Mouse (Mus musculus): ENCODE data around the gene Braf. TPM values are rescaled to one million over a fixed set of nuclear protein-coding genes. Genes with fewer than 3 reads are reported as not detected.
"Not testable (repeated sequence)": the region's sequence is repeated elsewhere in the genome, so short reads cannot be mapped to it uniquely, and the experiment has no call there.

Braf gene
- 32.8 TPM in 2 replicates for polyA plus RNA-seq (2014; fragmentation: Nextera tagmentation; extraction: Ambion mirVana)

- Histone ChIP-seq H3K27ac (ENCODE audit: low read depth, low read length) (peak within 1 kb of the TSS; percentile 98), H3K9me3 (ENCODE audit: control insufficient read depth, low read length) (no peaks in the 10 kb centered on the region), H3K27me3 (ENCODE audit: control insufficient read depth, insufficient read depth, low read length) (no peaks in the 10 kb centered on the region), H3K4me3 (ENCODE audit: low read depth, low read length) (peak within 1 kb of the TSS; percentile 95), H3K36me3 (ENCODE audit: control insufficient read depth, insufficient read depth, low read length) (no peaks in the 10 kb centered on the region), H3K4me1 (ENCODE audit: control insufficient read depth, insufficient read depth, low read length) (peaks cover 23% of the 10 kb centered on the region), H3K9ac (replicated peaks; ENCODE audit: low read depth, low read length) (peak within 1 kb of the TSS; percentile 96), H3K4me2 (ENCODE audit: low read depth, low read length) (peak within 1 kb of the TSS; percentile 85)
- ATAC-seq (ENCODE audit: low read depth) = peak; percentile 93
- under 1% methylated on average over 66 of the region's 101 CpGs for WGBS
Measured at GRCm38 (mm10) chr6:39724866-39725711, at the start of gene Braf. Braf (minus strand) TSS chr6:39725463.

GRCm38 (mm10) chr6:39775029-39775428, 49.8 kb upstream of the Braf start:
- ATAC-seq (ENCODE audit: low read depth) = no peak
- H3K27me3 ChIP-seq (ENCODE audit: control insufficient read depth, insufficient read depth, low read length) = no peaks in the 10 kb centered on the region
- no peaks in the 10 kb centered on the region for H3K9me3 ChIP-seq (ENCODE audit: control insufficient read depth, low read length)
- no peak overlapping the region for H3K9ac ChIP-seq (replicated peaks; ENCODE audit: low read depth, low read length)
- no peak overlapping the region for H3K4me3 ChIP-seq (ENCODE audit: low read depth, low read length)
- no peak overlapping the region for H3K4me2 ChIP-seq (ENCODE audit: low read depth, low read length)
- no peak overlapping the region for H3K27ac ChIP-seq (ENCODE audit: low read depth, low read length)
- no peaks in the 10 kb centered on the region for H3K36me3 ChIP-seq (ENCODE audit: control insufficient read depth, insufficient read depth, low read length)
- H3K4me1 ChIP-seq (ENCODE audit: control insufficient read depth, insufficient read depth, low read length) = no peaks in the 10 kb centered on the region
- WGBS = 93% methylated on average over 9 of the region's 9 CpGs

GRCm38 (mm10) chr6:39757229-39757628, 32.0 kb upstream of the Braf start:
- no peak for ATAC-seq (ENCODE audit: low read depth)
- H3K36me3 ChIP-seq (ENCODE audit: control insufficient read depth, insufficient read depth, low read length) = no peaks in the 10 kb centered on the region
- WGBS = 41% methylated on average over 2 of the region's 2 CpGs
- no peaks in the 10 kb centered on the region for H3K27me3 ChIP-seq (ENCODE audit: control insufficient read depth, insufficient read depth, low read length)
- no peak overlapping the region for H3K9ac ChIP-seq (replicated peaks; ENCODE audit: low read depth, low read length)
- H3K9me3 ChIP-seq (ENCODE audit: control insufficient read depth, low read length) = no peaks in the 10 kb centered on the region
- H3K4me3 ChIP-seq (ENCODE audit: low read depth, low read length) = no peak overlapping the region
- H3K4me1 ChIP-seq (ENCODE audit: control insufficient read depth, insufficient read depth, low read length) = no peaks in the 10 kb centered on the region
- no peak overlapping the region for H3K27ac ChIP-seq (ENCODE audit: low read depth, low read length)
- H3K4me2 ChIP-seq (ENCODE audit: low read depth, low read length) = no peak overlapping the region

GRCm38 (mm10) chr6:39749881-39750280, 24.6 kb upstream of the Braf start:
- Histone ChIP-seq H3K4me2 (ENCODE audit: low read depth, low read length) (no peak overlapping the region), H3K9ac (replicated peaks; ENCODE audit: low read depth, low read length) (no peak overlapping the region), H3K4me1 (ENCODE audit: control insufficient read depth, insufficient read depth, low read length) (no peaks in the 10 kb centered on the region), H3K36me3 (ENCODE audit: control insufficient read depth, insufficient read depth, low read length) (no peaks in the 10 kb centered on the region), H3K27ac (ENCODE audit: low read depth, low read length) (no peak overlapping the region), H3K9me3 (ENCODE audit: control insufficient read depth, low read length) (no peaks in the 10 kb centered on the region), H3K27me3 (ENCODE audit: control insufficient read depth, insufficient read depth, low read length) (no peaks in the 10 kb centered on the region), H3K4me3 (ENCODE audit: low read depth, low read length) (no peak overlapping the region)
- WGBS = 13% methylated on average over 6 of the region's 6 CpGs
- no peak for ATAC-seq (ENCODE audit: low read depth)

- peak overlapping the region; percentile 36; the same call in 1 of the 2 replicates for H3K27ac ChIP-seq (ENCODE audit: low read depth, low read length)
- H3K4me1 ChIP-seq (ENCODE audit: control insufficient read depth, insufficient read depth, low read length) = no peaks in the 10 kb centered on the region
- WGBS = 0% methylated on average over 1 of the region's 1 CpGs
- H3K9ac ChIP-seq (replicated peaks; ENCODE audit: low read depth, low read length) = no peak overlapping the region
- no peaks in the 10 kb centered on the region for H3K27me3 ChIP-seq (ENCODE audit: control insufficient read depth, insufficient read depth, low read length)
- no peaks in the 10 kb centered on the region for H3K9me3 ChIP-seq (ENCODE audit: control insufficient read depth, low read length)
- no peak for ATAC-seq (ENCODE audit: low read depth)
- H3K4me2 ChIP-seq (ENCODE audit: low read depth, low read length) = no peak overlapping the region
- H3K36me3 ChIP-seq (ENCODE audit: control insufficient read depth, insufficient read depth, low read length) = no peaks in the 10 kb centered on the region
- H3K4me3 ChIP-seq (ENCODE audit: low read depth, low read length) = no peak overlapping the region
Measured at GRCm38 (mm10) chr6:39747094-39747493, 21.8 kb upstream of the Braf start.

GRCm38 (mm10) chr6:39745456-39745855, 20.2 kb upstream of the Braf start:
- ATAC-seq (ENCODE audit: low read depth) = no peak
- Histone ChIP-seq H3K9ac (replicated peaks; ENCODE audit: low read depth, low read length) (no peak overlapping the region), H3K27ac (ENCODE audit: low read depth, low read length) (no peak overlapping the region), H3K4me2 (ENCODE audit: low read depth, low read length) (no peak overlapping the region), H3K9me3 (ENCODE audit: control insufficient read depth, low read length) (no peaks in the 10 kb centered on the region), H3K27me3 (ENCODE audit: control insufficient read depth, insufficient read depth, low read length) (no peaks in the 10 kb centered on the region), H3K4me1 (ENCODE audit: control insufficient read depth, insufficient read depth, low read length) (no peaks in the 10 kb centered on the region), H3K4me3 (ENCODE audit: low read depth, low read length) (no peak overlapping the region), H3K36me3 (ENCODE audit: control insufficient read depth, insufficient read depth, low read length) (no peaks in the 10 kb centered on the region)
- WGBS = 80% methylated on average over 1 of the region's 1 CpGs

GRCm38 (mm10) chr6:39739698-39740097, 14.4 kb upstream of the Braf start:
- not testable (repeated sequence) for H3K27ac ChIP-seq (ENCODE audit: low read depth, low read length); H3K9ac ChIP-seq (replicated peaks; ENCODE audit: low read depth, low read length); H3K36me3 ChIP-seq (ENCODE audit: control insufficient read depth, insufficient read depth, low read length); H3K4me2 ChIP-seq (ENCODE audit: low read depth, low read length); H3K27me3 ChIP-seq (ENCODE audit: control insufficient read depth, insufficient read depth, low read length); ATAC-seq (ENCODE audit: low read depth); H3K9me3 ChIP-seq (ENCODE audit: control insufficient read depth, low read length); H3K4me3 ChIP-seq (ENCODE audit: low read depth, low read length); H3K4me1 ChIP-seq (ENCODE audit: control insufficient read depth, insufficient read depth, low read length)
- WGBS = 76% methylated on average over 9 of the region's 9 CpGs

GRCm38 (mm10) chr6:39728095-39728494, 2.8 kb upstream of the Braf start:
- Histone ChIP-seq H3K9me3 (ENCODE audit: control insufficient read depth, low read length) (no peaks in the 10 kb centered on the region), H3K4me3 (ENCODE audit: low read depth, low read length) (no peak overlapping the region), H3K36me3 (ENCODE audit: control insufficient read depth, insufficient read depth, low read length) (no peaks in the 10 kb centered on the region), H3K9ac (replicated peaks; ENCODE audit: low read depth, low read length) (no peak overlapping the region), H3K27me3 (ENCODE audit: control insufficient read depth, insufficient read depth, low read length) (no peaks in the 10 kb centered on the region), H3K4me2 (ENCODE audit: low read depth, low read length) (no peak overlapping the region), H3K27ac (ENCODE audit: low read depth, low read length) (no peak overlapping the region), H3K4me1 (ENCODE audit: control insufficient read depth, insufficient read depth, low read length) (peaks cover 11% of the 10 kb centered on the region)
- 89% methylated on average over 5 of the region's 5 CpGs for WGBS
- ATAC-seq (ENCODE audit: low read depth) = no peak

GRCm38 (mm10) chr6:39726149-39726548, 886 bp upstream of the Braf start:
- Histone ChIP-seq H3K27ac (ENCODE audit: low read depth, low read length) (no peak overlapping the region), H3K36me3 (ENCODE audit: control insufficient read depth, insufficient read depth, low read length) (no peaks in the 10 kb centered on the region), H3K4me3 (ENCODE audit: low read depth, low read length) (no peak overlapping the region), H3K9me3 (ENCODE audit: control insufficient read depth, low read length) (no peaks in the 10 kb centered on the region), H3K4me1 (ENCODE audit: control insufficient read depth, insufficient read depth, low read length) (peaks cover 21% of the 10 kb centered on the region), H3K27me3 (ENCODE audit: control insufficient read depth, insufficient read depth, low read length) (no peaks in the 10 kb centered on the region), H3K4me2 (ENCODE audit: low read depth, low read length) (no peak overlapping the region), H3K9ac (replicated peaks; ENCODE audit: low read depth, low read length) (no peak overlapping the region)
- 75% methylated on average over 3 of the region's 3 CpGs for WGBS
- ATAC-seq (ENCODE audit: low read depth) = no peak
